Mouse (Mus musculus) heart, embryonic 13.5 days (tissue): Measurements from ENCODE around the gene Ctdspl. TPM values are rescaled to one million over a fixed set of nuclear protein-coding genes. Genes with fewer than 3 reads are reported as not detected.

Source experiments
- ATAC-seq: fragments of 200-750 bp; cut with Nextera tagmentation; 2 replicates; pipeline ENCODE4 v1.8.0; 2017; ENCODE audit warnings: moderate TSS enrichment; ENCODE audit not compliant: insufficient number of reproducible peaks, low FRiP score, low TSS enrichment; ENCODE audit errors: extremely low read depth
- H3K27ac ChIP-seq: fragments of 300-500 bp; sonication (generic); replicated peaks from 2 replicates; pipeline ENCODE4 v1.5.1; 2015; ENCODE audit warnings: moderate library complexity, mild to moderate bottlenecking, inconsistent platforms
- H3K27me3 ChIP-seq: fragments of 300-500 bp; sonication (generic); replicated peaks from 2 replicates; pipeline ENCODE4 v1.6.1; 2015; ENCODE audit warnings: mild to moderate bottlenecking, inconsistent platforms
- H3K36me3 ChIP-seq: fragments of 300-500 bp; sonication (generic); 2 replicates; pipeline ENCODE4 v1.6.1; 2015; ENCODE audit warnings: mild to moderate bottlenecking, inconsistent platforms
- H3K4me1 ChIP-seq: fragments of 300-500 bp; sonication (generic); 2 replicates; pipeline ENCODE4 v1.6.1; 2015; ENCODE audit warnings: inconsistent platforms
- H3K4me2 ChIP-seq: fragments of 300-500 bp; sonication (generic); 2 replicates; pipeline ENCODE4 v1.6.1; 2015; ENCODE audit warnings: inconsistent platforms, mild to moderate bottlenecking, moderate library complexity
- H3K4me3 ChIP-seq: fragments of 300-500 bp; sonication (generic); 2 replicates; pipeline ENCODE4 v1.5.1; 2015; ENCODE audit warnings: moderate library complexity, mild to moderate bottlenecking, inconsistent platforms
- H3K9ac ChIP-seq: fragments of 300-500 bp; sonication (generic); 2 replicates; pipeline ENCODE4 v1.6.1; 2015; ENCODE audit warnings: inconsistent platforms, mild to moderate bottlenecking, moderate library complexity
- H3K9me3 ChIP-seq: fragments of 300-500 bp; sonication (generic); 2 replicates; pipeline ENCODE4 v1.6.1; 2016; ENCODE audit warnings: inconsistent platforms
- WGBS: fragments of 180-500 bp; shearing (Covaris S2); methylation state at CpG from one replicate; pipeline ENCODE4 v1.1.7; 2015; ENCODE audit warnings: mixed read lengths; 5-methylcytosine and 5-hydroxymethylcytosine counted together
- polyA plus RNA-seq: library from polyadenylated mRNA; unstranded; fragments of >200 nt; fragmentation: Nextera tagmentation; extraction: Ambion mirVana; gene quantifications from 2 replicates; pipeline ENCODE4 v1.2.1, GENCODE M21; 2015

Ctdspl gene
- polyA plus RNA-seq, 1 experiment from 2014 or later = 6.8 TPM

DNA sequence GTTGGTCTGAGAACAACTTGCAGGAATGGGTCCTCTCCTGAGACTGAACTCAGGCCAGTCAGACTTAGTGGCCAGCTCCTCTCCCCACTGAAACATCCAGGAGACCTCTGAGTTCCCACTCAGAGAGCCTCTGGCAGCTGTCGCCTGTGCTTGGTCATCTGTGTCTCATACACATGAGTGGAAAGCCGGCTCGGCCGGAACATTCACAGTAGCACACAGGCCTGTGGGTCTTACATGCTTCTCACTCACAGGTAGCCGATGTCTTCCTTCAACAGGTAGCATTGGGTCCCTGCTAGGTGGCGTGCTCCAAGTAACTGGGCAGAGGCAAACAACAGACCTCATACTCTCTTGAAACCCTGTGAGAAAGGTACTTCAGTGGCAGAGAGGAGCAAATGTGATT, 35.2 kb upstream of the Ctdspl start:
- Histone ChIP-seq H3K4me3 (no peak overlapping the region), H3K36me3 (peaks cover 32% of the 10 kb centered on the region), H3K9ac (no peak overlapping the region), H3K4me2 (no peak overlapping the region), H3K4me1 (peaks cover 25% of the 10 kb centered on the region), H3K27me3 (no peaks in the 10 kb centered on the region), H3K9me3 (no peaks in the 10 kb centered on the region), H3K27ac (no peak overlapping the region)
- WGBS = 86% methylated on average over 6 of the region's 6 CpGs
- no peak for ATAC-seq

- H3K36me3 ChIP-seq = peaks cover 32% of the 10 kb centered on the region
- H3K27ac ChIP-seq = no peak overlapping the region
- no peak overlapping the region for H3K4me2 ChIP-seq
- no peak overlapping the region for H3K9ac ChIP-seq
- no peak for ATAC-seq
- H3K4me1 ChIP-seq = peaks cover 25% of the 10 kb centered on the region
- H3K27me3 ChIP-seq = no peaks in the 10 kb centered on the region
- H3K4me3 ChIP-seq = no peak overlapping the region
- 81% methylated on average over 9 of the region's 9 CpGs for WGBS
- H3K9me3 ChIP-seq = no peaks in the 10 kb centered on the region
Observed at GRCm38 (mm10) chr9:118891593-118891992, 34.7 kb upstream of the Ctdspl start.

GRCm38 (mm10) chr9:118895101-118895500, 31.2 kb upstream of the Ctdspl start:
- Histone ChIP-seq H3K9me3 (no peaks in the 10 kb centered on the region), H3K4me1 (peaks cover 23% of the 10 kb centered on the region), H3K36me3 (peaks cover 33% of the 10 kb centered on the region), H3K27me3 (no peaks in the 10 kb centered on the region), H3K4me3 (no peak overlapping the region), H3K4me2 (no peak overlapping the region), H3K9ac (no peak overlapping the region), H3K27ac (no peak overlapping the region)
- no peak for ATAC-seq
- WGBS = 56% methylated on average over 2 of the region's 2 CpGs

DNA sequence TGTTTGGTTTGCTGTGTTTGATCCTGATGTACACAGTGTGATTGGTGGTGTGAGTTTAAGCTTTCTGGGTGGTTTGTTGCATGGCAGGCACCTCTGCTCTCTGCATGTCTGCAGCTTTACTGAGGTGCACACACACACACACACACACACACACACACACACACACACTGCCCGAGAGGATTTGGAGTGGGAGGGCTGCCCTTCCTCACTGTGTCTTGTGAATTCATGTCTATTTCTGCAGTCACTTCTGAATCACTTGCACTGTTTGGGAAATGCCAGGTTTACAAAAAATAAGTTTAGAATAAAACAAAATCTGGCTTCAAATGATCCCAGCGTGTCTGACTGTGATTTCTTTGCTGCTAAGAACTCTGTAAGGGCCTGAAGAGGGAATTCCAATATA, 25.6 kb upstream of the Ctdspl start:
- no peak overlapping the region for H3K4me3 ChIP-seq
- ATAC-seq = no peak

DNA sequence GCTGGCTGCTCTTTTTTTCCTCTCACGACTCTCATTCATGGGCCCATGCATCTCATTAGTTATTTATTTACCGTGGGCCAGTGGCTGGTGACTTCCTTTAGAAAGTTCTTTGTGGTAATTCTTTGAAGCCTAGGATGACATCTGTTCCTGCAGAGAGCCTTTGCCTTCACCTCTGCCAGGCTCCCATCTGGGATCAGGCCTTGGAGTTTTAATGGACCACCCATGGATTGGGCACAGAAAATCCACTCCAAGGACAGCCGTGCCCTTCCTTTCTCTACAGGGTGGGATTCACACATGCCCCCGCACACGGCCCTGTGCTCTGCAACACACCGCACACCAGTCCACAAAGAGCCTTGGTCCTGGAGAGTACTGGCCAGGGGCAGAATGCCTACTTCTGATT, 24.3 kb upstream of the Ctdspl start:
- ATAC-seq = no peak
- 82% methylated on average over 6 of the region's 6 CpGs for WGBS

More for the DNA sequence above, 25.6 kb upstream of the Ctdspl start:
- WGBS = 66% methylated on average over 2 of the region's 2 CpGs
- H3K27me3 ChIP-seq = no peaks in the 10 kb centered on the region
- H3K36me3 ChIP-seq = peaks cover 18% of the 10 kb centered on the region
- no peaks in the 10 kb centered on the region for H3K9me3 ChIP-seq
- peaks cover 5% of the 10 kb centered on the region; the same call in 1 of the 2 replicates for H3K4me1 ChIP-seq
- no peak overlapping the region for H3K4me2 ChIP-seq
- H3K9ac ChIP-seq = no peak overlapping the region
- H3K27ac ChIP-seq = no peak overlapping the region

GRCm38 (mm10) chr9:118907934-118908620, 18.2 kb upstream of the Ctdspl start:
- H3K9ac ChIP-seq = no peak overlapping the region
- no peak overlapping the region for H3K4me2 ChIP-seq
- ATAC-seq = no peak
- no peaks in the 10 kb centered on the region for H3K36me3 ChIP-seq
- H3K9me3 ChIP-seq = no peaks in the 10 kb centered on the region
- no peaks in the 10 kb centered on the region; the same call in 1 of the 2 replicates for H3K27me3 ChIP-seq
- no peak overlapping the region for H3K27ac ChIP-seq
- no peak overlapping the region for H3K4me3 ChIP-seq
- whole genome bisulfite sequencing = 47% methylated on average over 18 of the region's 18 CpGs
- peaks cover 7% of the 10 kb centered on the region for H3K4me1 ChIP-seq

More for the DNA sequence above, 24.3 kb upstream of the Ctdspl start:
- H3K9me3 ChIP-seq = no peaks in the 10 kb centered on the region
- no peak overlapping the region for H3K4me2 ChIP-seq
- H3K4me3 ChIP-seq = no peak overlapping the region
- no peaks in the 10 kb centered on the region for H3K27me3 ChIP-seq
- peaks cover 17% of the 10 kb centered on the region for H3K36me3 ChIP-seq
- H3K27ac ChIP-seq = no peak overlapping the region
- H3K4me1 ChIP-seq = peaks cover 5% of the 10 kb centered on the region; the same call in 1 of the 2 replicates
- H3K9ac ChIP-seq = no peak overlapping the region

DNA sequence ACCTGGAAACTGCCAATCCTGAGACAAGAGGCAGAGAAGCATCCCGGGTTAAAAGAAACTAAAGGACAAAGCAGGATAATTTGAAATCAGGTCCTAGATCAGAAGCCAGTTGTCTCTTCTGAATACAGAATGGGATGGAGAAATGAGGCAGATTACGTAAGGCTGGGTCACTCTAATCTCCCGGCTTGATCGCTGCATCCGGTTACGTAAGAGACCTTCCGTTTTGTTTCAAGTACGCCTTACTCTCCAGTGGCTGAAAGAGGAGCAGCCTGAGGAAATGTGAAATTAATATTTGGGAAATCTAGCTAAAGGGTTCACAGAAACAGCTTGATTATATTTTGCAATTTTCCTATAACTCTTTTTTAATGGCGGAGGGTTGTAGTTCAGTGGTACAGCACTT, 13.2 kb upstream of the Ctdspl start:
- H3K4me3 ChIP-seq = no peak overlapping the region
- peaks cover 4% of the 10 kb centered on the region for H3K4me1 ChIP-seq
- H3K4me2 ChIP-seq = no peak overlapping the region
- WGBS = 85% methylated on average over 9 of the region's 9 CpGs
- H3K27me3 ChIP-seq = no peaks in the 10 kb centered on the region
- no peaks in the 10 kb centered on the region; the same call in 1 of the 2 replicates for H3K9me3 ChIP-seq
- H3K27ac ChIP-seq = no peak overlapping the region
- no peak overlapping the region for H3K9ac ChIP-seq
- no peaks in the 10 kb centered on the region for H3K36me3 ChIP-seq
- no peak for ATAC-seq

DNA sequence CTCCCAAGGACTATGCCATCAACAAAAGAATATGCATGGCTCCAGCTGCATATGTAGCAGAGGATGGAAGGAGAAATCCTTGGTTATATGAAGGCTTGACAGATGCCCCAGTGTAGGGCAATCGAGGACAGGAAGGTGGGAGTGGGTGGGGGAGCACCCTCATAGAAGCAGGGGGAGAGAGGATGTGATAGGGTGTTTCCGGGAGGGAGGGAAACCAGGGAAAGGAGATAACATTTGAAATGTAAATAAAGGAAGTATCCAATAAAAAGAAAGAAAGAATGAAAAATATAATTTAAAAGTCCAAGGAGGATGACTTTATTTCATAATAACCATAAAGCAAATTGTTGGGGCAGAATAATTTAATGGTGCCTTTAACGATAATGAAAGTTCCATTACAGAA, 12.6 kb upstream of the Ctdspl start:
- Histone ChIP-seq H3K4me3 (no peak overlapping the region), H3K27me3 (no peaks in the 10 kb centered on the region), H3K9me3 (no peaks in the 10 kb centered on the region; the same call in 1 of the 2 replicates), H3K4me1 (no peaks in the 10 kb centered on the region), H3K27ac (no peak overlapping the region), H3K9ac (no peak overlapping the region), H3K36me3 (no peaks in the 10 kb centered on the region), H3K4me2 (no peak overlapping the region)
- WGBS = 57% methylated on average over 3 of the region's 3 CpGs
- no peak for ATAC-seq

- H3K9me3 ChIP-seq = no peaks in the 10 kb centered on the region; the same call in 1 of the 2 replicates
- peaks cover 4% of the 10 kb centered on the region; the same call in 1 of the 2 replicates for H3K27me3 ChIP-seq
- H3K27ac ChIP-seq = no peak overlapping the region
- no peaks in the 10 kb centered on the region for H3K4me1 ChIP-seq
- H3K9ac ChIP-seq = no peak overlapping the region
- no peak for ATAC-seq
- 48% methylated on average over 8 of the region's 8 CpGs for WGBS
- no peaks in the 10 kb centered on the region for H3K36me3 ChIP-seq
- H3K4me2 ChIP-seq = no peak overlapping the region
- H3K4me3 ChIP-seq = no peak overlapping the region
Observed at GRCm38 (mm10) chr9:118914589-118914988, 11.7 kb upstream of the Ctdspl start.

- no peak for ATAC-seq
- Histone ChIP-seq H3K36me3 (no peaks in the 10 kb centered on the region), H3K27ac (no peak overlapping the region), H3K4me3 (no peak overlapping the region), H3K4me2 (no peak overlapping the region), H3K9me3 (no peaks in the 10 kb centered on the region; the same call in 1 of the 2 replicates), H3K27me3 (peaks cover 7% of the 10 kb centered on the region; the same call in 1 of the 2 replicates), H3K9ac (no peak overlapping the region), H3K4me1 (no peaks in the 10 kb centered on the region)
- 47% methylated on average over 5 of the region's 5 CpGs for WGBS
Observed at GRCm38 (mm10) chr9:118915290-118915689, 11.0 kb upstream of the Ctdspl start.

DNA sequence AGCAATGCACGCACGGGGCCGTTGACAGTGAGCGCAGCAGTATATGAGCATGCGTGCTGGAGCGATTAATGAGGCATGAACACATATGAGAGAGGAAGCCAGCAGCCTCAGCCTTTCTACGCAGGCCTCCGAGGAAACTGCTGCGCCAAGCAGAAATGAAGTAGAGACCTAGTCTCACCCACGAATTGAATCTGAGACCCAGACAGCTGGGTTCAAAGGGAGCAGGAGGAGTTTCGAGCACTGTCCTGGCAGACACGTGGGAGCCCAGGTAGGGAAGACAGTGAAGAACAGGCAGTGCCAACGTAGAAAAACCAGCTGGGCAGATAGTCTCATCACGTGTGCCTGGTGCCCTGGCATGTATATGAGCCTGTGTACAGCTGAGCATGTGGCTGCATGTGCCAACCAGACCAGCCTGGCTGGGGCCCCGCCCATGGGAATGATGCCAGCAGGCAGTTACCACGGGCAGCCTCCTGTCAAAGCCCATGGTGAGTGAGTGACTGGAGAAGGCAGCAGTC, 6.5 kb upstream of the Ctdspl start:
- H3K4me2 ChIP-seq = no peak overlapping the region
- no peak overlapping the region for H3K4me3 ChIP-seq
- no peak for ATAC-seq
- H3K9me3 ChIP-seq = no peaks in the 10 kb centered on the region; the same call in 1 of the 2 replicates
- WGBS = 73% methylated on average over 16 of the region's 16 CpGs
- no peaks in the 10 kb centered on the region for H3K36me3 ChIP-seq
- H3K27me3 ChIP-seq = peaks cover 7% of the 10 kb centered on the region; the same call in 1 of the 2 replicates
- peaks cover 10% of the 10 kb centered on the region for H3K4me1 ChIP-seq
- no peak overlapping the region for H3K27ac ChIP-seq
- no peak overlapping the region for H3K9ac ChIP-seq
